Mouse (Mus musculus) embryonic facial prominence, embryonic 11.5 days (tissue): ENCODE measurements around the gene Rnf213. TPM values are rescaled to one million over a fixed set of nuclear protein-coding genes. Genes with fewer than 3 reads are reported as not detected.

Experiments used
- ATAC-seq: fragments of 200-750 bp; cut with Nextera tagmentation; replicated peaks from 2 replicates; pipeline ENCODE4 v1.8.0; 2017; ENCODE audit warnings: low read depth; ENCODE audit not compliant: insufficient number of reproducible peaks, low FRiP score, low TSS enrichment
- DNase-seq: peaks from one replicate; pipeline ENCODE4 v3.0.0-alpha.2; 2015; ENCODE audit warnings: low spot score
- H3K27ac ChIP-seq: fragments of 300-500 bp; sonication (generic); replicated peaks from 2 replicates; pipeline ENCODE4 v1.5.1; 2014; ENCODE audit warnings: mild to moderate bottlenecking, low read depth, low read length, control low read depth
- H3K27me3 ChIP-seq: fragments of 300-500 bp; sonication (generic); 2 replicates; pipeline ENCODE4 v1.6.1; 2014; ENCODE audit warnings: mild to moderate bottlenecking, low read length, moderate library complexity, mixed read lengths; ENCODE audit not compliant: control insufficient read depth, insufficient read depth
- H3K36me3 ChIP-seq: fragments of 300-500 bp; sonication (generic); replicated peaks from 2 replicates; pipeline ENCODE4 v1.6.1; 2014; ENCODE audit warnings: low read depth, mild to moderate bottlenecking, low read length, moderate library complexity, mixed read lengths; ENCODE audit not compliant: control insufficient read depth, insufficient read depth
- H3K4me1 ChIP-seq: fragments of 300-500 bp; sonication (generic); 2 replicates; pipeline ENCODE4 v1.6.1; 2014; ENCODE audit warnings: low read length, mixed read lengths; ENCODE audit not compliant: control insufficient read depth, insufficient read depth
- H3K4me2 ChIP-seq: fragments of 300-500 bp; sonication (generic); 2 replicates; pipeline ENCODE4 v1.6.1; 2014; ENCODE audit warnings: low read depth, mild to moderate bottlenecking, control low read depth, low read length, moderate library complexity
- H3K4me3 ChIP-seq: fragments of 300-500 bp; sonication (generic); 2 replicates; pipeline ENCODE4 v1.5.1; 2014; ENCODE audit warnings: low read depth, low read length, control low read depth
- H3K9ac ChIP-seq: fragments of 300-500 bp; sonication (generic); replicated peaks from 2 replicates; pipeline ENCODE4 v1.6.1; 2014; ENCODE audit warnings: mild to moderate bottlenecking, control low read depth, low read length
- H3K9me3 ChIP-seq: fragments of 300-500 bp; sonication (generic); replicated peaks from 2 replicates; pipeline ENCODE4 v1.6.1; 2016; ENCODE audit warnings: mild to moderate bottlenecking, low read length, inconsistent platforms, mixed read lengths; ENCODE audit not compliant: control insufficient read depth
- WGBS: fragments of 180-500 bp; shearing (Covaris S2); extraction: QIAGEN DNeasy Blood & Tissue Kit; methylation state at CpG from one replicate; pipeline ENCODE4 v1.1.7; 2014; 5-methylcytosine and 5-hydroxymethylcytosine counted together
- polyA plus RNA-seq: library from polyadenylated mRNA; unstranded; fragments of >200 nt; fragmentation: Nextera tagmentation; extraction: Ambion mirVana; gene quantifications from 2 replicates; pipeline ENCODE4 v1.2.1, GENCODE M21; 2014

The Rnf213 gene
- polyA plus RNA-seq, 1 experiment from 2014 or later = 1.8 TPM

DNA sequence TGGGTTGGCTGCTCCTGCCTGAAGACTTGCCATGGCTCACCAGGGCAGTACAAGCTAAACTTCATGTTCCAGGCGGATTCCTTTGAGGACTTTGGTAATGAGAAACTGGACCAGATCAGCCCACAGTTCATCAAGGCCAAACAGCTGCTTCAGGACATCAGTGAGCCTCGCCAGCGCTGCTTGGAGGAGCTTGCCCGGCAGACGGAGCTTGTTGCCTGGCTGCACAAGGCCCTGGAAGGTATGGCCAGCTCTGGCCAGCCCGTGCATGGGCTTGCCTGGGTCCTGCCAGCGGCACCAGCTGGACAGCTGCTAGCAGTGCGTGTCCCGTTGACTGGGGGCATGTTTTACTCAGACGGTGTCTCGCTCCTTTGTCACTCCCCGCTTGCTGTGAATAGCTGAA lies 38.6 kb downstream of the Rnf213 start:
- H3K9ac ChIP-seq = no peak overlapping the region
- WGBS = 86% methylated on average over 12 of the region's 12 CpGs

DNA sequence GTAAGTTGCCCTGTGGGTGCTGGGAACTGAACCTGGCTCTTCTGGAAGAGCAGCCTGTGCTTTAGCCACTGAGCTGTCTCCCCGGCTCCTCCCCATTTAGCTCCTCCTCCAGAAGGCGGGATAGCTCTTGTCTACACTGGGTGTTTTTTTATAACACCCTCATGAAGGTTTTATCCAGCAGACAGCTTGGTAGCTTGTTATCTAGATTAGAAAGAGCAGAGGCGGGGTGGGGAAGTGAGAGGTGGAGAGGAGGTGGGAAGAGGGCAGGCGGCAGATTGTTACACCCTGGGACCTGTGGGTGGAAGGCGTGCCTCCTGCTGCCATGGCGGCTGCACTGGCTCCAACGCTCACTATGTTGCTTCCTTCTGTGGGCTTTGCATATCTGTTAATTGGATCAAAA lies 39.8 kb downstream of the Rnf213 start:
- WGBS = 80% methylated on average over 7 of the region's 7 CpGs
- no peak overlapping the region for H3K4me2 ChIP-seq

More for the DNA sequence above, 38.6 kb downstream of the Rnf213 start:
- ATAC-seq (no peak), DNase-seq (no peak)
- H3K4me1 ChIP-seq = no peaks in the 10 kb centered on the region
- no peak overlapping the region for H3K4me3 ChIP-seq
- no peaks in the 10 kb centered on the region for H3K9me3 ChIP-seq
- H3K4me2 ChIP-seq = no peak overlapping the region
- no peak overlapping the region for H3K27ac ChIP-seq
- no peaks in the 10 kb centered on the region for H3K27me3 ChIP-seq
- no peaks in the 10 kb centered on the region for H3K36me3 ChIP-seq

DNA sequence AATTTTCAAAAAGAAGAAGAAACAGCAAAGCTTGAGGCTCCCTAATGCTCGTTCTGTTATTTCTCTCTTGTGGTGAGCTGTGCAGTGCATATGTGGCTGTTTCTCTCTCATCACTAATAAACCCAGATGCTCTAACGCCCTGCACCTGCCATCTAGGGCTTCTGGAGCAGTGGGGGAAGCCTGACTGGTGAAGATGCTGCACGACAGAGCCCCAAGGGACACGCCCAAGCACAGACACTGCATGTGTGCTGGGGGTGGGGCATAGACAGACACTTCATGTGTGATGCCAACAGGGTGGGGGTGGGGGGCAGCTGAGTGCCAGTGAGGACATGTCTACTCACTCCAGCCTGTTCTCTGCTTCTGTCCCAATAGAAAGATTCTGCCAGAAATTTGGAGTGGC lies 41.4 kb downstream of the Rnf213 start:
- Histone ChIP-seq H3K9ac (no peak overlapping the region), H3K4me2 (no peak overlapping the region), H3K4me1 (no peaks in the 10 kb centered on the region), H3K4me3 (no peak overlapping the region), H3K9me3 (no peaks in the 10 kb centered on the region), H3K27me3 (no peaks in the 10 kb centered on the region), H3K27ac (no peak overlapping the region), H3K36me3 (no peaks in the 10 kb centered on the region)
- 71% methylated on average over 4 of the region's 4 CpGs for WGBS
- ATAC-seq (no peak), DNase-seq (no peak)

More for the DNA sequence above, 39.8 kb downstream of the Rnf213 start:
- Histone ChIP-seq H3K4me3 (no peak overlapping the region), H3K9ac (no peak overlapping the region), H3K27me3 (no peaks in the 10 kb centered on the region), H3K36me3 (no peaks in the 10 kb centered on the region), H3K4me1 (no peaks in the 10 kb centered on the region), H3K27ac (no peak overlapping the region), H3K9me3 (no peaks in the 10 kb centered on the region)
- DNase-seq (no peak), ATAC-seq (no peak)

DNA sequence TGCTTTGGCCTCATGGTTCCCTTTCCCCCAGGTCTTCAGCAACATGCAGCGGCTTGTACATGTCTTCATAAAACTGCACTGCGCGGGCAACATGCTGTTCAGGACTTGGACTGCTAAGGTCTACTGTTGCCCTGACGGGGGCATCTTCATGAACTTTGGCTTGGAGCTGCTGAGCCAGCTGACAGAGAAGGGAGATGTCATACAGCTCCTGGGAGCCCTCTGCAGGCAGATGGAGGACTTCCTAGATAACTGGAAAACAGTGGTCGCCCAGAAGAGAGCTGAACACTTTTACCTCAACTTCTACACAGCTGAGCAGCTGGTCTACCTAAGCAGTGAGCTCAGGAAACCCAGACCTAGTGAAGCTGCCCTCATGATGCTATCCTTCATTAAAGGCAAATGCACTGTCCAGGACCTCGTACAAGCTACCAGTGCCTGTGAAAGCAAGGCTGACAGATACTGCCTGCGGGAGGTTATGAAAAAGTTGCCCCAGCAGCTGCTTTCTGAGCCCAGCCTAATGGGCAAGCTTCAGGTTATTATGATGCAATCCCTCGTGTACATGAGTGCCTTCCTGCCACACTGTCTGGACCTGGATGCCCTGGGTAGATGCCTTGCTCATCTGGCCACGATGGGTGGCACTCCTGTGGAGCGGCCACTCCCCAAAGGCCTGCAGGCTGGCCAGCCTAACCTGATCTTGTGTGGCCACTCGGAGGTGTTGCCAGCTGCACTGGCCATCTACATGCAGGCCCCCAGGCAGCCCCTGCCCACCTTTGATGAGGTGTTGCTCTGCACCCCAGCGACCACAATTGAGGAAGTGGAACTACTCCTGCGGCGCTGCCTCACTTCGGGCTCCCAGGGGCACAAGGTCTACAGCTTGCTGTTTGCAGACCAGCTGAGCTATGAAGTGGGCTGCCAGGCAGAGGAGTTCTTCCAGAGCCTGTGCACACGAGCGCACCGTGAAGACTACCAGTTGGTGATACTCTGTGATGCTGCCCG lies 43.3 kb downstream of the Rnf213 start:
- 81% methylated on average over 19 of the region's 19 CpGs for WGBS
- Histone ChIP-seq H3K9me3 (no peaks in the 10 kb centered on the region), H3K36me3 (no peaks in the 10 kb centered on the region), H3K4me2 (no peak overlapping the region), H3K27ac (no peak overlapping the region), H3K9ac (no peak overlapping the region), H3K4me1 (no peaks in the 10 kb centered on the region), H3K27me3 (no peaks in the 10 kb centered on the region), H3K4me3 (no peak overlapping the region)
- ATAC-seq (no peak), DNase-seq (peak; percentile 54)

DNA sequence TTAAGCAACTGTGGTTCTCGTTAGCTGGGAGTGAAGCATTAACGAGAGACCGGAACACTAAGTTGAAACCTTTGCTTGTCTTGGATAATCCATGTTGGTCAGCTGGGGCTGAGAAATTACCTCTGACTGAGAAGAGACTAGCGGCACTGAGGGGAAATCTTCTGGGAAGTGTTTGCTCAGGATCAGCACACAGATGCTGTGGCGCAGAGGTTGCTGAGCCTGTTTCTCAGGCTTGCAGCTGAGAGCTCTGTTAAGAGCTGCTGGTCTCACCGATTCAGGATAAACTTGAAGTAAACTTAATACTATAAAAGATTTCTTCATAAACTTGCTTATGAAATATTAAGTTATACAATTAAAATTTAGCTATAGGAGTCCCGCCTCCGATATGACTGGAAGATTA lies 45.9 kb downstream of the Rnf213 start:
- Histone ChIP-seq H3K27me3 (no peaks in the 10 kb centered on the region), H3K9ac (no peak overlapping the region), H3K36me3 (no peaks in the 10 kb centered on the region), H3K4me3 (no peak overlapping the region), H3K4me1 (no peaks in the 10 kb centered on the region), H3K9me3 (no peaks in the 10 kb centered on the region), H3K27ac (no peak overlapping the region), H3K4me2 (no peak overlapping the region)
- ATAC-seq (no peak), DNase-seq (peak; percentile 13)
- 65% methylated on average over 8 of the region's 8 CpGs for WGBS

GRCm38 (mm10) chr11:119442199-119442598 lies 49.3 kb downstream of the Rnf213 start:
- Histone ChIP-seq H3K36me3 (no peaks in the 10 kb centered on the region), H3K9ac (no peak overlapping the region), H3K4me3 (no peak overlapping the region), H3K27me3 (no peaks in the 10 kb centered on the region), H3K4me2 (no peak overlapping the region), H3K4me1 (no peaks in the 10 kb centered on the region), H3K9me3 (no peaks in the 10 kb centered on the region), H3K27ac (no peak overlapping the region)
- WGBS = 91% methylated on average over 8 of the region's 8 CpGs
- ATAC-seq (no peak), DNase-seq (no peak)

DNA sequence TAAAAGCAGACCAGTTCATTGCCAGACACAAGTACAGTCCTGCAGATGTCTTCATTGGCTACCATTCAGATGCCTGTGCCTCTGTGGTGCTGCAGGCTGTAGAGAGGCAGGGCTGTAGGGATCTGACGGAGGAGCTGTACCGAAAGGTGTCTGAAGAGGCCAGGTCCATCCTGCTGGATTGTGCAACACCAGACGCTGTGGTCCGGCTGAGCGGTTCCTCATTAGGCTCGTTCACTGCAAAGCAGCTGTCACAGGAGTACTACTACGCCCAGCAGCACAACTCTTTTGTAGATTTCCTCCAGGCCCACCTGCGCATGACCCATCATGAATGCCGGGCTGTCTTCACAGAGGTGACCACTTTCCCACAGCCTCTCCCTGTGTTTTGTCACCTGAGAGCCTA lies 50.5 kb downstream of the Rnf213 start:
- Histone ChIP-seq H3K4me1 (no peaks in the 10 kb centered on the region), H3K27me3 (no peaks in the 10 kb centered on the region), H3K27ac (no peak overlapping the region), H3K4me3 (no peak overlapping the region), H3K9me3 (no peaks in the 10 kb centered on the region), H3K36me3 (no peaks in the 10 kb centered on the region), H3K4me2 (no peak overlapping the region), H3K9ac (no peak overlapping the region)
- DNase-seq (no peak), ATAC-seq (no peak)
- 90% methylated on average over 9 of the region's 9 CpGs for WGBS

DNA sequence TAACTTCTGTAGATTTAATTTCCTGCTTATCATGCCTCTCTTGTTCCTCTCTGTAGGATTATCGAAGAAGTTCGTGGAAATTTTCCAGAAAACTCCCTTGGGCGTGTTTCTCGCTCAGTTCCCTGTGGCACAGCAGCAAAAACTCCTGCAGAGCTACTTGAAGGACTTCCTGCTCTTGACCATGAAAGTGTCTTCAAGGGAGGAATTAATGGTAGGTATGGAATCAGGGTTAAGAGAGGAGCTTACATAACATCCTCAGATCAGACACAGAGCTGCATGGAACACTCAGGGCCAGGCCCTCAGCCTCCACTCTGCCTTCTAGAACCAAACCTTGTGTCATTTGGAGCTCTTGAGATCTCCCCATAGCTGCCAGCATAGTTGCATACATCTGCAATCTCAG lies 63.2 kb downstream of the Rnf213 start:
- Histone ChIP-seq H3K4me1 (no peaks in the 10 kb centered on the region), H3K9ac (no peak overlapping the region), H3K27ac (no peak overlapping the region), H3K27me3 (no peaks in the 10 kb centered on the region), H3K9me3 (no peaks in the 10 kb centered on the region), H3K4me3 (no peak overlapping the region), H3K36me3 (no peaks in the 10 kb centered on the region), H3K4me2 (no peak overlapping the region)
- WGBS = 79% methylated on average over 4 of the region's 4 CpGs
- no peak for ATAC-seq
- DNase-seq = no peak
